Mouse (Mus musculus) intestine, postnatal 0 days (tissue): ENCODE results near the gene Yipf2. TPM values are rescaled to one million over a fixed set of nuclear protein-coding genes. Genes with fewer than 3 reads are reported as not detected.
A peak's percentile ranks its signal among the peaks of the same experiment; 100 is the strongest.

ENCODE experiments used
- ATAC-seq: fragments of 200-750 bp; cut with Nextera tagmentation; 2 replicates; pipeline ENCODE4 v1.8.0; 2017; ENCODE audit warnings: mild to moderate bottlenecking, moderate TSS enrichment, moderate library complexity
- H3K27ac ChIP-seq: fragments of 300-500 bp; sonication (generic); 2 replicates; pipeline ENCODE4 v1.5.1; 2014; ENCODE audit warnings: mild to moderate bottlenecking, low read depth, low read length, moderate library complexity
- H3K27me3 ChIP-seq: fragments of 300-500 bp; sonication (generic); replicated peaks from 2 replicates; pipeline ENCODE4 v1.6.1; 2014; ENCODE audit warnings: low read length, mixed read lengths; ENCODE audit not compliant: control insufficient read depth, insufficient read depth
- H3K36me3 ChIP-seq: fragments of 300-500 bp; sonication (generic); 2 replicates; pipeline ENCODE4 v1.6.1; 2014; ENCODE audit warnings: mild to moderate bottlenecking, moderate library complexity; ENCODE audit not compliant: control insufficient read depth, insufficient read depth
- H3K4me1 ChIP-seq: fragments of 300-500 bp; sonication (generic); replicated peaks from 2 replicates; pipeline ENCODE4 v1.6.1; 2014; ENCODE audit warnings: antibody characterized with exemption, low read length, mixed read lengths; ENCODE audit not compliant: control insufficient read depth, insufficient read depth
- H3K4me2 ChIP-seq: fragments of 300-500 bp; sonication (generic); replicated peaks from 2 replicates; pipeline ENCODE4 v1.6.1; 2014; ENCODE audit warnings: low read depth, mild to moderate bottlenecking, moderate library complexity
- H3K4me3 ChIP-seq: fragments of 300-500 bp; sonication (generic); 2 replicates; pipeline ENCODE4 v1.5.1; 2014; ENCODE audit warnings: low read depth, low read length
- H3K9ac ChIP-seq: fragments of 300-500 bp; sonication (generic); 2 replicates; pipeline ENCODE4 v1.6.1; 2014; ENCODE audit warnings: mild to moderate bottlenecking, low read depth, low read length
- H3K9me3 ChIP-seq: fragments of 300-500 bp; sonication (generic); 2 replicates; pipeline ENCODE4 v1.6.1; 2016; ENCODE audit warnings: mixed run types; ENCODE audit not compliant: control insufficient read depth
- CTCF ChIP-seq: sonication (generic); IDR thresholded peaks from 2 replicates; pipeline ENCODE4 v1.5.1; 2016; ENCODE audit warnings: low read depth, mild to moderate bottlenecking, control low read depth, antibody characterized with exemption, moderate library complexity
- WGBS: fragments of 180-500 bp; shearing (Covaris S2); extraction: QIAGEN DNeasy Blood & Tissue Kit; methylation state at CpG from one replicate; pipeline ENCODE4 v1.1.7; 2014; 5-methylcytosine and 5-hydroxymethylcytosine counted together
- polyA plus RNA-seq: library from polyadenylated mRNA; unstranded; fragments of >200 nt; fragmentation: Nextera tagmentation; extraction: Ambion mirVana; gene quantifications from 2 replicates; pipeline ENCODE4 v1.2.1, GENCODE M21; 2015

Gene Yipf2
- polyA plus RNA-seq, 1 experiment from 2014 or later, result 19.2 TPM

DNA sequence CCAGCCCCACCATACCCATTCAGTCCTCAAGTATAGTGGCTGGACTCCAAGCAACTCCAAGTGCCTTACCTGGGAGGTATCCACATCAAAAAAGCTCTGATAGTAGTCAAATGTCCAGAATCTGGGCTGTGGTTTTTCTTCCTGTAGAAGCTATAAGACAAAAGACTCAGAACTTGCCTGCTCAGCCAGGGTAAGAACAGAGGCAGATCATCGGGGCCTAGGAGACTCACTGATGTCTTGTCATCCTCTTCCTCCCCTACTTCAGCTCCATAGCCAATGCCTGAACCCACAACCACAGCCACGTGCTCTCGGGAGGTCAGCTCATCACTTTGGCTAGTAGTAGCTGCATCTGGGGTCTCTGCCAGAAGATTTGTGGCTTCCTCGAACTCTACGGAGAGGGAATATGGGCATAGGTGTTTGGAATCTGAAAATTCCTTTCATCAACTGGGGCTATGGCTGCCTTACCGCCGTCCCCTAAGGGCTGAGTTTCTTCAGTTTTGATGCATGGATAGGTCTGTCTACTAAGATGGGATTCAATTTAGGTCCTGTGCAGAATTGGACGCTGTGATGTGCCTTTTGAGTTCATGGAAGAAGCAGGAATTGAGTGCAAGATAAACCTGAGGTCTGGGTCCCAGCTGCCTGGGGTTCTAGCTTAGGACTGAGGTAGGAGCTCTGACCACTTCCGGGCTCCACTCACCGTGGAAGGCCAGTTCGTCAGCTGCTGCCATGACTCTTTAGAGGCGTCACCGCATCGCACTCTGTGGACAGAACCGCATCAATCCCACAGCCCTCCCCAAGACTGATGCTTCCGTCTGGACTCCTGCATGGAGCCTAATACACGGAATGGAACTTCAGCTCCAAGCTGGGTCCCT is 561 bp downstream of the Yipf2 start:
- Histone ChIP-seq H3K4me1 (0 out of 2 replicates have a peak, but pooled peaks cover 5% of the 10 kb centered on the region), H3K9me3 (no peaks in the 10 kb centered on the region), H3K27me3 (no peaks in the 10 kb centered on the region), H3K27ac (peak overlapping the region; percentile 47), H3K4me3 (peak overlapping the region; percentile 91), H3K36me3 (peaks cover 34% of the 10 kb centered on the region), H3K4me2 (peak overlapping the region; percentile 94), H3K9ac (peak overlapping the region; percentile 83)
- WGBS, result 19% methylated on average over 17 of the region's 17 CpGs
- TF ChIP-seq CTCF, result no peak
- ATAC-seq, result peak; percentile 50

DNA sequence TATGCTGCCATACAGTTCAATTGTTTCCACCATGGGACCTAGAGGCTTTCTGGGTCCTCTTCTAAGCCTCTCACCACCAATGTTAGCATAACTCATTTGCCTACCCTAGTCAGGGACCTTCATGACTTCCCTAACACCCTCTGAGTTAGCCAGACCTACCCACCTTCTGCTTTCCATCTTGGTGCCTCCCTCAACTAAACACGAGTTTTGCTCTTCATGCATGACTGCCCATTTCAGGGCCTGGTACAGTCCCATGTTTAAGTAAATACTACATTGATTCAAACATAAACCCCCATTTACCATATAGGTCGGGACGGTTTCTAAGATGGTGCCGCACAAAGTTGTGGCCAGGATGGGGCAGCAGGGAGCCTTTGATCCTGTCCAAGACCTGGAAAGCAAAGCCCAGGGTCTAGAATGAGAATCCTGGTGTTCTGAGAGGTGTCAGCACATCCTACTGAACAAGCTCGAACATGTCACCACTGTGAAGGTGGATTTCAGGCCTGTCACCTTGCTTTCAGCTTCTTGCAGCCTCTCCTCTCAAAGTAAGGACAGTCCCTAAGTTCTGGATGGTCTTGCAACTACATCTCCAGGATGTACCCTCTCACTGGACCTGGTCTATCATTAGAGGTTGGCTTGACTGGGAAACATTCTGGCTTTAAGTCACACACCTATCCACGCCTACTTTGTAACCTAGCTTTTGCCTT is 1.3 kb downstream of the Yipf2 start:
- H3K4me2 ChIP-seq, result peak overlapping the region; percentile 94; the same call in 1 of the 2 replicates
- H3K4me1 ChIP-seq, result 0 out of 2 replicates have a peak, but pooled peaks cover 5% of the 10 kb centered on the region
- H3K4me3 ChIP-seq, result no peak overlapping the region
- H3K27me3 ChIP-seq, result no peaks in the 10 kb centered on the region
- no peaks in the 10 kb centered on the region for H3K9me3 ChIP-seq
- peaks cover 42% of the 10 kb centered on the region for H3K36me3 ChIP-seq
- no peak overlapping the region for H3K9ac ChIP-seq
- no peak for TF ChIP-seq CTCF
- H3K27ac ChIP-seq, result no peak overlapping the region
- ATAC-seq, result no peak
- WGBS, result 77% methylated on average over 6 of the region's 6 CpGs

DNA sequence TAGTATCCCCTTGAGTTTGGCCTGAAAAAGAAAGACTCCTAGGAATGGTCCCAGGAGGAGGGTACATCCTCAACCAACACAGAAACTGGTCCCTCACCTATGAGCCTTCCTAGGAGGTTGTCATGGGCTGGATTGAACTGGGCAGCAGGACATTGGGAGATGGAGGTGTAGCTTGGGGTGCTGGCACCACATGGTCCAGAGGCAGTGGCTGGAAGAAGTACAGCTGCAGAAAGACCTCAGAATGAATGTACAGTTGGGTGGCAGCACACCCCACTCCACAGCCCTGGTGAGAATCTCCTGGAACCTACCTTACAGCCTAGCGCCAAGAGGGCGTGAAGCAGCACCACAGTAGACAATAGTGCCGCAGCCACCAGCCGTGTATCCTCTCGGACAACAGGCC is 3.1 kb downstream of the Yipf2 start:
- Histone ChIP-seq H3K36me3 (peaks cover 57% of the 10 kb centered on the region), H3K27me3 (no peaks in the 10 kb centered on the region), H3K4me1 (0 out of 2 replicates have a peak, but pooled peaks cover 5% of the 10 kb centered on the region), H3K4me3 (no peak overlapping the region), H3K9me3 (no peaks in the 10 kb centered on the region), H3K27ac (no peak overlapping the region), H3K9ac (no peak overlapping the region), H3K4me2 (no peak overlapping the region)
- WGBS, result 90% methylated on average over 5 of the region's 5 CpGs
- ATAC-seq, result no peak
- TF ChIP-seq CTCF, result no peak

DNA sequence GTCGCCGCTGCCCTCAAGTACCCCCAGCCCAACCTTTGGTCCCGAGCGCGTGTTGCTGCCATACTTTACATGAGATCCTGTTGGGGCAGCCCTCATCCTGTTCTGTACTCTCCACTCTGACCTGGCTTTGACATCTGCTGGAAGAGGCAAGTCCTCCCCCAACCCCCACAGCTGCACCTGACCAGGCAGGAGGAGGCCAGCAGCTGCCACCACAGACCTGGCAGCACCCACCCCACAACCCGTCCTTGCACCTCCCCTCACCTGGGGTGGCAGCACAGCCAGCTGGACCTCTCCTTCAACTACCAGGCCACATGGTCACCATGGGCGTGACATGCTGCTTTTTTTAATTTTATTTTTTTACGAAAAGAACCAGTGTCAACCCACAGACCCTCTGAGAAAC is 4.3 kb downstream of the Yipf2 start:
- Histone ChIP-seq H3K4me1 (0 out of 2 replicates have a peak, but pooled peaks cover 5% of the 10 kb centered on the region), H3K27ac (0 out of 2 replicates have a peak overlapping the region, but pooled peaks have one; percentile 7), H3K9ac (no peak overlapping the region), H3K9me3 (no peaks in the 10 kb centered on the region), H3K4me3 (no peak overlapping the region), H3K36me3 (peaks cover 66% of the 10 kb centered on the region), H3K4me2 (no peak overlapping the region), H3K27me3 (no peaks in the 10 kb centered on the region)
- no peak for ATAC-seq
- 84% methylated on average over 8 of the region's 8 CpGs for WGBS
- TF ChIP-seq CTCF, result no peak

DNA sequence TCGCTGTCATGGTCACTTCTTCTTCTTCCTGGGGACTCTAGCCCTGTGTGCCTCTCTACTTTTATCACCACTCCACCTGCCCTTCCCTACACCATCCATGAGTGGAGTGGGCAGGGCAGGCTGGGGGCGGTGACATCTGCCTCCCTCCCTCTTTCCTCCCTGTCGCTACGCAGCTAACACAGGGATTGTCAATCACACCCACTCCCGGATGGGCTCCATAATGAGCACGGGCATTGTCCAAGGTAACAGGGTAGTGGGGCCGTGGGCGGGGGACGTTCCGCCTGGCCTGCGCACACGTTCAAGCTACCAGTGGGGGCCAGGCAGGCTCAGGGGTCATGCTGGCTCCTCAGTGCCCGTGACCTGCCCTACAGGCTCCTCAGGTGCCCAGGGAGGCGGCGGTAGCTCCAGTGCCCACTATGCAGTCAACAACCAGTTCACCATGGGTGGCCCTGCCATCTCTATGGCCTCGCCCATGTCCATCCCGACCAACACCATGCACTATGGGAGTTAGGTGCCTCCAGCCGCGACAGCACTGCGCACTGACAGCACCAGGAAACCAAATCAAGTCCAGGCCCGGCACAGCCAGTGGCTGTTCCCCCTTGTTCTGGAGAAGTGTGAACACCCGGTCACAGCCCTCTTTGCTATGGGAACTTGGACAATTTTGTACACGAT is 4.8 kb downstream of the Yipf2 start:
- H3K9me3 ChIP-seq, result no peaks in the 10 kb centered on the region
- ATAC-seq, result no peak

DNA sequence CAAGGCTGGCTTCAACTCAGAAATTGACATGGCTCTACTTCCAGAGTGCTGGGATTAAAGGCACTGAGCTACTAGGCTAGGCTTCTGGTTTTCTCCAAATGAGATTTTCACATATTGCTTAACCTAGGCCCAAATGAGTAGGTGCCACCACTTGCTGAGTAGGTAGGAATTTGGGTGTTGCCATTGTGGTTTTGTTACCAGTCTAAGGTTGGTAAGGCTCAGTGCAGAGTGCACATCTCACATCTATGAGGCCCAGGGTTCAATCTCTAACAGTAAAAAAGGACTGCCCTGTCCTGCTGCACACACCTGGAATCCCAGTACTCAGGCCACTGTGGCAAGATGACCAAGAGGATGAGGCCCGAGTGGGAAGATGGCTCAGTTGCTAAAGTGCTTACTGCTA is 7.2 kb downstream of the Yipf2 start:
- Histone ChIP-seq H3K4me1 (no peaks in the 10 kb centered on the region), H3K36me3 (peaks cover 83% of the 10 kb centered on the region), H3K4me3 (no peak overlapping the region), H3K27me3 (no peaks in the 10 kb centered on the region), H3K4me2 (no peak overlapping the region), H3K27ac (no peak overlapping the region), H3K9ac (no peak overlapping the region), H3K9me3 (no peaks in the 10 kb centered on the region)
- WGBS, result 89% methylated on average over 1 of the region's 1 CpGs
- TF ChIP-seq CTCF, result no peak
- ATAC-seq, result no peak

More for the DNA sequence above, 4.8 kb downstream of the Yipf2 start:
- H3K27ac ChIP-seq, result peak overlapping the region; percentile 7; the same call in 1 of the 2 replicates
- 76% methylated on average over 23 of the region's 23 CpGs for WGBS
- no peak overlapping the region for H3K4me3 ChIP-seq
- H3K4me1 ChIP-seq, result 0 out of 2 replicates have a peak, but pooled peaks cover 5% of the 10 kb centered on the region
- peaks cover 71% of the 10 kb centered on the region for H3K36me3 ChIP-seq
- no peaks in the 10 kb centered on the region for H3K27me3 ChIP-seq
- no peak overlapping the region for H3K9ac ChIP-seq
- no peak overlapping the region for H3K4me2 ChIP-seq
- TF ChIP-seq CTCF, result no peak
